Mouse (Mus musculus): Measurements from ENCODE around the gene Mast4.

DNA sequence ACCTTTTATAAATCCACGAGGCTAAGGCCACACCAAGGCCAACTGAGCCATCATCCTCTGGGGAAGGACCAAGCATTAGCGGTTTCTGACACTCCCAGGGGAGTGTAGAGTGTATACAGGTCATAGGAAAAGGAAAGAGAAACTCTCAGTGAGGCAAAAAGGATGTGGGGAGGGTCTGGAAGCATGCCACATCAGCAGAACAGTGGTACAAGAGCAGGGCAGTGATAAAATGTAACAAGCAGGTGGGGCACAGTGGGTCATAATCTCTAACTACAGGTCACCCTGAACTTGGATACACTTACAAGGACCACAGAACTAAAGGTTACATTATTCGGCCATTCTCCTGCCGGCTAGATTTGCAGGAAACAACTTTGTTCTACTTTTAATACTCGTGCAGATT, 226.9 kb downstream of the Mast4 start:
- TF ChIP-seq POLR2AphosphoS2 (IDR thresholded peaks at IDR 0.05; ENCODE audit: low read length), result no peak
- no peak for TF ChIP-seq MEF2A (IDR thresholded peaks at IDR 0.05; ENCODE audit: extremely low read depth, insufficient replicate concordance, low read depth, low read length, poor library complexity, severe bottlenecking)
- TF ChIP-seq POLR2A (IDR thresholded peaks at IDR 0.05; ENCODE audit: control insufficient read depth in 1 of 2, insufficient read depth in 1 of 2, low read depth in 1 of 2, low read length in 2 of 2, poor library complexity in 1 of 2), result no peak
- no peak for TF ChIP-seq EP300 (IDR thresholded peaks at IDR 0.05; ENCODE audit: low read depth in 1 of 2, low read length in 2 of 2)
- TF ChIP-seq CHD1 (IDR thresholded peaks at IDR 0.05; ENCODE audit: low read depth, low read length), result no peak
- TF ChIP-seq TAL1 (IDR thresholded peaks at IDR 0.05; ENCODE audit: low read length), result no peak
- TF ChIP-seq CTCF (IDR thresholded peaks at IDR 0.05 in 2 of 3, conservative IDR thresholded peaks at IDR 0.05 in 1 of 3; ENCODE audit: control insufficient read depth in 1 of 3, insufficient read depth in 1 of 3, low read depth in 2 of 3, low read length in 3 of 3, poor library complexity in 1 of 3, severe bottlenecking in 1 of 3), result no peak
- TF ChIP-seq MAX (IDR thresholded peaks at IDR 0.05; ENCODE audit: low read length), result no peak
- no peak for TF ChIP-seq TBP (IDR thresholded peaks at IDR 0.05; ENCODE audit: low read depth, low read length)
- no peak for TF ChIP-seq GABPA (IDR thresholded peaks at IDR 0.05; ENCODE audit: low read depth, low read length)
- TF ChIP-seq RCOR1 (IDR thresholded peaks at IDR 0.05; ENCODE audit: low read depth, low read length), result no peak

Data from MEL (cell line).